Mouse (Mus musculus) liver, embryonic 14.5 days (tissue): ENCODE results near the gene Kcnj6. TPM values are rescaled to one million over a fixed set of nuclear protein-coding genes. Genes with fewer than 3 reads are reported as not detected.

Source experiments
- ATAC-seq: fragments of 200-750 bp; cut with Nextera tagmentation; 2 replicates; pipeline ENCODE4 v1.8.0; 2017; ENCODE audit warnings: moderate number of reproducible peaks, mild to moderate bottlenecking, moderate library complexity; ENCODE audit not compliant: insufficient read depth
- DNase-seq, 3 experiments: peaks; one replicate each; pipeline ENCODE4 v3.0.0-alpha.2; 2012 to 2013; ENCODE audit warnings: low read depth in 3 of 3, low spot score in 3 of 3
- H3K27ac ChIP-seq: fragments of 300-500 bp; sonication (generic); 2 replicates; pipeline ENCODE4 v1.5.1; 2014; ENCODE audit warnings: moderate library complexity, mild to moderate bottlenecking, control low read depth, inconsistent platforms
- H3K27me3 ChIP-seq: fragments of 300-500 bp; sonication (generic); 2 replicates; pipeline ENCODE4 v1.6.1; 2014; ENCODE audit warnings: mild to moderate bottlenecking, low read length, moderate library complexity; ENCODE audit not compliant: control insufficient read depth, insufficient read depth
- H3K36me3 ChIP-seq: fragments of 300-500 bp; sonication (generic); replicated peaks from 2 replicates; pipeline ENCODE4 v1.6.1; 2014; ENCODE audit warnings: low read depth; ENCODE audit not compliant: control insufficient read depth, insufficient read depth
- H3K4me1 ChIP-seq, 2 experiments: fragments of 200-500 bp in 1 of 2; fragments of 300-500 bp in 1 of 2; sonication (generic) in 1 of 2; replicated peaks; 2 replicates each; pipeline ENCODE4 v1.6.1; 2012 to 2014; ENCODE audit warnings: antibody characterized with exemption in 1 of 2, inconsistent platforms in 1 of 2, low read length in 1 of 2; ENCODE audit not compliant: control insufficient read depth in 2 of 2, insufficient read depth in 2 of 2
- H3K4me2 ChIP-seq: fragments of 300-500 bp; sonication (generic); 2 replicates; pipeline ENCODE4 v1.6.1; 2014; ENCODE audit warnings: low read depth, mild to moderate bottlenecking, control low read depth, moderate library complexity
- H3K4me3 ChIP-seq, 2 experiments: fragments of 200-500 bp in 1 of 2; fragments of 300-500 bp in 1 of 2; sonication (generic) in 1 of 2; 2 replicates each; pipeline ENCODE4 v1.5.1; 2012 to 2014; ENCODE audit warnings: low read depth in 2 of 2, low read length in 2 of 2, mild to moderate bottlenecking in 2 of 2, control low read depth in 1 of 2, inconsistent platforms in 1 of 2, moderate library complexity in 1 of 2; ENCODE audit not compliant: insufficient read depth in 1 of 2
- H3K9ac ChIP-seq: fragments of 300-500 bp; sonication (generic); replicated peaks from 2 replicates; pipeline ENCODE4 v1.6.1; 2014; ENCODE audit warnings: mild to moderate bottlenecking, control low read depth, moderate library complexity
- H3K9me3 ChIP-seq: fragments of 300-500 bp; sonication (generic); 2 replicates; pipeline ENCODE4 v1.6.1; 2016; ENCODE audit warnings: low read length, mixed read lengths; ENCODE audit not compliant: control insufficient read depth
- CTCF ChIP-seq: IDR thresholded peaks from 2 replicates; pipeline ENCODE4 v1.5.1; 2016; ENCODE audit warnings: antibody characterized with exemption, low read depth, control low read depth
- EP300 ChIP-seq: IDR thresholded peaks from 2 replicates; pipeline ENCODE4 v1.6.1; 2016; ENCODE audit warnings: antibody characterized with exemption, low read depth
- WGBS: fragments of 180-500 bp; shearing (Covaris S2); extraction: QIAGEN DNeasy Blood & Tissue Kit; methylation state at CpG from one replicate; pipeline ENCODE4 v1.1.7; 2014; ENCODE audit not compliant: insufficient replicate concordance; 5-methylcytosine and 5-hydroxymethylcytosine counted together
- polyA plus RNA-seq, 2 experiments: library from polyadenylated mRNA; depleted of rRNA in 1 of 2; stranded (reverse) in 1 of 2; unstranded in 1 of 2; fragments of >200 nt; fragmentation: Nextera tagmentation in 1 of 2; extraction: Ambion mirVana in 1 of 2; gene quantifications; 2 replicates each; pipeline versions ENCODE4 v1.2.1 to v1.2.3; 2012 to 2014

The Kcnj6 gene
- polyA plus RNA-seq, 2 experiments = not detected

- Histone ChIP-seq H3K9ac (no peak overlapping the region), H3K27ac (no peak overlapping the region), H3K4me1 (no peaks in the 10 kb centered on the region), H3K4me3 (no peak overlapping the region), H3K4me2 (no peak overlapping the region), H3K9me3 (no peaks in the 10 kb centered on the region), H3K36me3 (no peaks in the 10 kb centered on the region), H3K27me3 (no peaks in the 10 kb centered on the region)
- 56% methylated on average over 14 of the region's 14 CpGs for WGBS
- ATAC-seq = no peak
- no peak for TF ChIP-seq CTCF
- TF ChIP-seq EP300 = no peak
- DNase-seq = no peak
These were observed 147.1 kb downstream of the Kcnj6 start for GRCm38 (mm10) chr16:94850393-94850792.

DNA sequence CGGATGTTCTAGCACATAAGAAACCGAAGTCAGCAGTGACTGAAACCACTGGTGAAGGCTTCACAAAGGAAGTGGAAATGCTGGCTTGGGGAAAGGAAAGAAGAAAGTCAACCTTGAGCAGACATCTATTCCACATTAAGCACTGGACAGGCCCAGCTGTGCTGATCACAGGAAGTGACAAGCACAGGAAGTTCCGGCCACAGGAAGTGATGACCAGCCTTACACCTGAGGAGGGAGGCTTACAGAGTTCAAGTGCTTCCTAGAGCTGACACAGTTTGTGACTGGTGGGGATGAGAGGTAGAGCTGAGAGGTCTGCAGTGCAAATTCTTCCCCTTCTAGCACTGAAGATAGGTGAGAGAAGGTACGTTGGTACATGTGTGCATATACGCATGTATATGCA is 151.5 kb downstream of the Kcnj6 start:
- DNase-seq = no peak
- H3K9me3 ChIP-seq = no peaks in the 10 kb centered on the region
- 0 out of 4 replicates have a peak, but pooled peaks cover 0 to 2% of the 10 kb centered on the region in 2 experiments for H3K4me1 ChIP-seq
- H3K4me3 ChIP-seq = no peak overlapping the region
- TF ChIP-seq EP300 (no peak), CTCF (no peak)
- H3K27ac ChIP-seq = no peak overlapping the region
- no peaks in the 10 kb centered on the region for H3K36me3 ChIP-seq
- H3K4me2 ChIP-seq = no peak overlapping the region
- 49% methylated on average over 5 of the region's 5 CpGs for WGBS
- no peaks in the 10 kb centered on the region for H3K27me3 ChIP-seq
- ATAC-seq = no peak
- H3K9ac ChIP-seq = no peak overlapping the region

DNA sequence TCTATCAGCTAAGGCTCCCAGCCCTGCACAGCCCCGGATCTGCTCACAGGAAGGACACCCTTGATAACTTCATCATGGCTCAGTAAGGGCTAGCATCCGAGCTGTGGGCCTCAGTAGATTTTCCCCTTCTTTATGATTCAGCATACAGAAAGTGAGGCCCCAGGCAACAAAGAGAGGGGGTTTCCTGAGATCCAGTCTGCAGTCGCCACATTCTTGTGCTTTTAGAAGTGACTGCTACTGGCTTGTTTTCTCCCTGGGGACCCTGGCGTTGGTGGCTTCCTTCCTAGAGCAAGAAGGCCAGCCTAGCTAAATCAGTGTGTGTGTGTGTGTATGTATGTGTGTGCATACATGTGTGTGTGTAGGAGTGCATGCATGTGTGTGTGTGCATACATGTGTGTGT is 152.7 kb downstream of the Kcnj6 start:
- TF ChIP-seq EP300 = no peak
- no peak for TF ChIP-seq CTCF
- 30% methylated on average over 4 of the region's 4 CpGs for WGBS

GRCm38 (mm10) chr16:94839398-94839797 is 158.1 kb downstream of the Kcnj6 start:
- H3K27me3 ChIP-seq = no peaks in the 10 kb centered on the region
- no peak overlapping the region for H3K9ac ChIP-seq
- no peaks in the 10 kb centered on the region for H3K4me1 ChIP-seq
- TF ChIP-seq CTCF = no peak
- no peak for TF ChIP-seq EP300
- no peak for DNase-seq
- H3K27ac ChIP-seq = no peak overlapping the region
- H3K4me2 ChIP-seq = no peak overlapping the region
- H3K36me3 ChIP-seq = no peaks in the 10 kb centered on the region
- H3K4me3 ChIP-seq = no peak overlapping the region
- 46% methylated on average over 6 of the region's 6 CpGs for WGBS
- no peak for ATAC-seq
- H3K9me3 ChIP-seq = no peaks in the 10 kb centered on the region

More for the DNA sequence above, 152.7 kb downstream of the Kcnj6 start:
- Histone ChIP-seq H3K4me3 (no peak overlapping the region), H3K9me3 (no peaks in the 10 kb centered on the region), H3K4me1 (0 out of 4 replicates have a peak, but pooled peaks cover 0 to 2% of the 10 kb centered on the region in 2 experiments), H3K9ac (no peak overlapping the region), H3K36me3 (no peaks in the 10 kb centered on the region), H3K4me2 (no peak overlapping the region), H3K27ac (no peak overlapping the region), H3K27me3 (no peaks in the 10 kb centered on the region)
- DNase-seq (no peak), ATAC-seq (no peak)

GRCm38 (mm10) chr16:94837881-94838280 is 159.6 kb downstream of the Kcnj6 start:
- DNase-seq = no peak
- 64% methylated on average over 9 of the region's 9 CpGs for WGBS
- H3K4me1 ChIP-seq = no peaks in the 10 kb centered on the region

More at GRCm38 (mm10) chr16:94837881-94838280, 159.6 kb downstream of the Kcnj6 start:
- H3K27me3 ChIP-seq = no peaks in the 10 kb centered on the region
- H3K9ac ChIP-seq = no peak overlapping the region
- H3K27ac ChIP-seq = no peak overlapping the region
- no peaks in the 10 kb centered on the region for H3K9me3 ChIP-seq
- no peak overlapping the region for H3K4me2 ChIP-seq
- no peak for ATAC-seq
- no peak overlapping the region for H3K4me3 ChIP-seq
- no peak for TF ChIP-seq EP300
- TF ChIP-seq CTCF = no peak
- no peaks in the 10 kb centered on the region for H3K36me3 ChIP-seq
